Mouse (Mus musculus) ES-Bruce4 (cell line): ENCODE results near the gene Cep295nl.
A peak's percentile ranks its signal among the peaks of the same experiment; 100 is the strongest.

ENCODE experiments used
- CTCF ChIP-seq: IDR thresholded peaks from one replicate; pipeline ENCODE4 v1.8.1; 2011; ENCODE audit warnings: low read depth, low read length
- EP300 ChIP-seq: IDR thresholded peaks from 2 replicates; pipeline ENCODE4 v1.6.1; 2011; ENCODE audit warnings: low read depth, low read length; ENCODE audit not compliant: insufficient read depth
- POLR2A ChIP-seq: IDR thresholded peaks from one replicate; pipeline ENCODE4 v1.8.1; 2011; ENCODE audit warnings: low read length; ENCODE audit not compliant: insufficient read depth

- TF ChIP-seq POLR2A (no peak), CTCF (peak; percentile 1), EP300 (no peak)
Measured at GRCm38 (mm10) chr11:118375006-118375405, 32.7 kb upstream of the Cep295nl start.
